Mouse (Mus musculus) MEL (cell line): ENCODE measurements around the gene Togaram2.

Experiments
- CHD2 ChIP-seq: IDR thresholded peaks from 2 replicates; pipeline ENCODE4 v1.6.1; 2011; ENCODE audit warnings: low read length, improper control_type of control experiment
- CTCF ChIP-seq, 3 experiments: IDR thresholded peaks in 2 of 3; conservative IDR thresholded peaks in 1 of 3; 2 replicates each; pipeline ENCODE4 v1.5.1; 2011 to 2012; ENCODE audit warnings: low read length in 3 of 3, low read depth in 2 of 3, mild to moderate bottlenecking in 2 of 3, improper control_type of control experiment in 1 of 3, inconsistent platforms in 1 of 3, mixed read lengths in 1 of 3, moderate library complexity in 1 of 3; ENCODE audit not compliant: control insufficient read depth in 1 of 3, insufficient read depth in 1 of 3, poor library complexity in 1 of 3, severe bottlenecking in 1 of 3
- EP300 ChIP-seq, 2 experiments: IDR thresholded peaks; 2 replicates each; pipeline ENCODE4 v1.6.1; 2011; ENCODE audit warnings: improper control_type of control experiment in 2 of 2, low read length in 2 of 2, low read depth in 1 of 2, mild to moderate bottlenecking in 1 of 2
- GABPA ChIP-seq: IDR thresholded peaks from 2 replicates; pipeline ENCODE4 v1.6.1; 2012; ENCODE audit warnings: low read depth, mild to moderate bottlenecking, inconsistent platforms, low read length, improper control_type of control experiment, moderate library complexity
- HCFC1 ChIP-seq: IDR thresholded peaks from 2 replicates; pipeline ENCODE4 v1.6.1; 2012; ENCODE audit warnings: low read depth, mild to moderate bottlenecking, inconsistent platforms, low read length, improper control_type of control experiment, moderate library complexity
- POLR2A ChIP-seq, 2 experiments: IDR thresholded peaks; 2 replicates each; pipeline ENCODE4 v1.6.1; 2011 to 2012; ENCODE audit warnings: low read length in 2 of 2, mild to moderate bottlenecking in 2 of 2, control low read depth in 1 of 2, improper control_type of control experiment in 1 of 2, low read depth in 1 of 2, moderate library complexity in 1 of 2; ENCODE audit not compliant: control insufficient read depth in 1 of 2, insufficient read depth in 1 of 2, poor library complexity in 1 of 2

- TF ChIP-seq CHD2 (no peak), CTCF (IDR thresholded peaks at IDR 0.05 in 2 of 3, conservative IDR thresholded peaks at IDR 0.05 in 1 of 3; ENCODE audit: control insufficient read depth in 1 of 3, insufficient read depth in 1 of 3, low read depth in 2 of 3, low read length in 3 of 3, poor library complexity in 1 of 3, severe bottlenecking in 1 of 3) (no peak), POLR2A (IDR thresholded peaks at IDR 0.05; ENCODE audit: control insufficient read depth in 1 of 2, insufficient read depth in 1 of 2, low read depth in 1 of 2, low read length in 2 of 2, poor library complexity in 1 of 2) (no peak), HCFC1 (no peak), GABPA (no peak), EP300 (IDR thresholded peaks at IDR 0.05; ENCODE audit: low read depth in 1 of 2, low read length in 2 of 2) (no peak)
These were observed 22.1 kb downstream of the Togaram2 start for GRCm38 (mm10) chr17:71695151-71695550.
